ENCODE assay signal across 13 mouse cellular contexts in the genomic region with DNA sequence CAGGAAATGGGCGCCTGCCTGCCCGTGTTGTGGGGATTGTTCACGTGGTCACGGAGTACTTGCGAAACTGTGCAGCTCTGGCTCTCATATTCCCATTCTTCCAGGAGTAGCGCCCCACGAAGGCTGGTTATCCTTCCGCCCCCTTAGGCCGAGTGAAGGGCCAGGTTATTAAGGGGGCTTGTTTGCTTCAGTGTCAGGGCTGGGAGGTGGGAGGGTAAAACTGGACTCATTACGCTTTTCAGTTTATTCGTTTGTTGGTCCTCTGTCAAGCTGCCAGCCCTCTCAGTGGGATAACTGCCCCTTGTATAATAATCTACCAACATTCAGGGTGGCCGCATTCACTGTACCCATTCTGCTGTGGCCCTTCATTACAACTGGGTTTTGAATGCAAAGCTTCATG.
DNase-seq lines count a peak whose midpoint lies in the region; ATAC-seq and TF ChIP-seq lines count a peak whose summit lies in the region.
"Had no signal": no experiment of that assay in that cellular context is flagged by ENCODE, and none has a peak within 500 bp of the region (broad histone marks: within the 10 kb centered on the region; RNA-seq: fewer than 3 reads in every experiment).

No protein-coding gene starts in this region.

- H3K9me3 ChIP-seq in embryonic facial prominence, embryonic 14.5 days (ENCODE audit: control insufficient read depth, low read length), result no peaks in the 10 kb centered on the region
- H3K9me3 ChIP-seq in hindbrain, postnatal 0 days (ENCODE audit: low read length), result no peaks in the 10 kb centered on the region
- no peaks in the 10 kb centered on the region for H3K9me3 ChIP-seq in heart, embryonic 12.5 days (replicated peaks)
- H3K9me3 ChIP-seq: liver, embryonic 13.5 days had no signal

- 68% methylated on average over 12 of the region's 12 CpGs for WGBS in embryonic facial prominence, embryonic 14.5 days
- WGBS in hindbrain, postnatal 0 days, result 31% methylated on average over 12 of the region's 12 CpGs
- 74% methylated on average over 12 of the region's 12 CpGs for WGBS in heart, embryonic 12.5 days

- TF ChIP-seq POLR2A in brain, embryonic 14.5 days (IDR thresholded peaks at IDR 0.05; ENCODE audit: borderline replicate concordance, extremely low read depth, insufficient read depth, insufficient read length, poor library complexity, severe bottlenecking), result no peak

- ATAC-seq in embryonic facial prominence, embryonic 14.5 days (ENCODE audit: low read depth), result 0 out of 2 replicates have a peak, but pooled peaks have one; percentile 19
- peak; percentile 40; the same call in 1 of the 2 replicates for ATAC-seq in hindbrain, postnatal 0 days
- no peak for ATAC-seq in heart, embryonic 12.5 days (ENCODE audit: insufficient number of reproducible peaks, low FRiP score)
- ATAC-seq: intestine, embryonic 16.5 days; Patski had no signal

- H3K4me3 ChIP-seq in layer of hippocampus, adult 2 months, result peak overlapping the region; percentile 36
- H3K4me3 ChIP-seq in embryonic facial prominence, embryonic 14.5 days (ENCODE audit: low read depth, low read length), result no peak overlapping the region
- no peak overlapping the region for H3K4me3 ChIP-seq in hindbrain, postnatal 0 days (ENCODE audit: low read length)
- no peak overlapping the region for H3K4me3 ChIP-seq in heart, embryonic 12.5 days
- H3K4me3 ChIP-seq: liver, embryonic 13.5 days had no signal

- no peaks in the 10 kb centered on the region for H3K4me1 ChIP-seq in embryonic facial prominence, embryonic 14.5 days (ENCODE audit: control insufficient read depth, insufficient read depth, low read length)
- peaks cover 7% of the 10 kb centered on the region; the same call in 1 of the 2 replicates for H3K4me1 ChIP-seq in hindbrain, postnatal 0 days (ENCODE audit: insufficient read depth, low read length)
- no peaks in the 10 kb centered on the region for H3K4me1 ChIP-seq in heart, embryonic 12.5 days (replicated peaks)
- H3K4me1 ChIP-seq: liver, embryonic 13.5 days had no signal

- no peaks in the 10 kb centered on the region for H3K27me3 ChIP-seq in embryonic facial prominence, embryonic 14.5 days (replicated peaks; ENCODE audit: control insufficient read depth, insufficient read depth, low read length)
- H3K27me3 ChIP-seq in hindbrain, postnatal 0 days (ENCODE audit: insufficient read depth, low read length), result no peaks in the 10 kb centered on the region
- no peaks in the 10 kb centered on the region for H3K27me3 ChIP-seq in heart, embryonic 12.5 days (replicated peaks)
- H3K27me3 ChIP-seq: liver, embryonic 13.5 days had no signal

- no peak for TF ChIP-seq CTCF in layer of hippocampus, adult 2 months (conservative IDR thresholded peaks at IDR 0.05)
- no peak for TF ChIP-seq CTCF in brain, embryonic 14.5 days (IDR thresholded peaks at IDR 0.05; ENCODE audit: borderline replicate concordance, extremely low read depth, insufficient read depth, insufficient read length)
- TF ChIP-seq CTCF in hindbrain, postnatal 0 days (IDR thresholded peaks at IDR 0.05; ENCODE audit: low read depth), result no peak

- H3K36me3 ChIP-seq in embryonic facial prominence, embryonic 14.5 days (ENCODE audit: control insufficient read depth, insufficient read depth, low read length), result no peaks in the 10 kb centered on the region
- H3K36me3 ChIP-seq in hindbrain, postnatal 0 days (ENCODE audit: insufficient read depth, low read length), result no peaks in the 10 kb centered on the region
- no peaks in the 10 kb centered on the region for H3K36me3 ChIP-seq in heart, embryonic 12.5 days
- H3K36me3 ChIP-seq: liver, embryonic 13.5 days had no signal

- peak in 1 of 2 experiments; percentile 23 for DNase-seq in layer of hippocampus, adult 2 months (ENCODE audit: low spot score in 2 of 2)
- no peak for DNase-seq in layer of hippocampus, adult 9-10 months (ENCODE audit: low spot score)
- DNase-seq in brain, embryonic 14.5 days (ENCODE audit: low read depth), result peak; percentile 91
- peak; percentile 7 for DNase-seq in embryonic facial prominence, embryonic 14.5 days (ENCODE audit: low spot score)
- DNase-seq in hindbrain, postnatal 0 days (ENCODE audit: low spot score), result peak; percentile 56
- no peak for DNase-seq in adrenal gland, postnatal 36 days
- no peak for DNase-seq in B cell, adult 2 months
- DNase-seq: adrenal gland, postnatal 25 days; liver, embryonic 13.5 days had no signal

- H3K27ac ChIP-seq in layer of hippocampus, adult 2 months, result peak overlapping the region; percentile 51; the same call in 1 of the 2 replicates
- H3K27ac ChIP-seq in embryonic facial prominence, embryonic 14.5 days (replicated peaks; ENCODE audit: low read depth, low read length), result no peak overlapping the region
- no peak overlapping the region for H3K27ac ChIP-seq in hindbrain, postnatal 0 days
- H3K27ac ChIP-seq in heart, embryonic 12.5 days (ENCODE audit: poor library complexity, severe bottlenecking), result no peak overlapping the region
- H3K27ac ChIP-seq: liver, embryonic 13.5 days had no signal

- no peak overlapping the region for H3K9ac ChIP-seq in embryonic facial prominence, embryonic 14.5 days (ENCODE audit: low read depth, low read length)
- H3K9ac ChIP-seq in hindbrain, postnatal 0 days (replicated peaks; ENCODE audit: low read length), result no peak overlapping the region
- H3K9ac ChIP-seq in heart, embryonic 12.5 days, result no peak overlapping the region
- H3K9ac ChIP-seq: liver, embryonic 13.5 days had no signal

- no peak overlapping the region for H3K4me2 ChIP-seq in embryonic facial prominence, embryonic 14.5 days (ENCODE audit: low read depth, low read length)
- peak overlapping the region; percentile 37 for H3K4me2 ChIP-seq in hindbrain, postnatal 0 days (ENCODE audit: low read depth, low read length)
- no peak overlapping the region for H3K4me2 ChIP-seq in heart, embryonic 12.5 days
- H3K4me2 ChIP-seq: heart, embryonic 11.5 days; liver, embryonic 13.5 days had no signal

Comparison
In these comparisons a context has a peak if more than half of its experiments do, and no peak if none do; other contexts are left out.
1. DNase-seq: peak in brain, embryonic 14.5 days (single experiment), embryonic facial prominence, embryonic 14.5 days (single experiment) and hindbrain, postnatal 0 days (single experiment); none in layer of hippocampus, adult 9-10 months (single experiment), adrenal gland, postnatal 36 days (0 of 2) and B cell, adult 2 months (0 of 2).